ENCODE assay signal across 12 mouse cellular contexts in the genomic region with DNA sequence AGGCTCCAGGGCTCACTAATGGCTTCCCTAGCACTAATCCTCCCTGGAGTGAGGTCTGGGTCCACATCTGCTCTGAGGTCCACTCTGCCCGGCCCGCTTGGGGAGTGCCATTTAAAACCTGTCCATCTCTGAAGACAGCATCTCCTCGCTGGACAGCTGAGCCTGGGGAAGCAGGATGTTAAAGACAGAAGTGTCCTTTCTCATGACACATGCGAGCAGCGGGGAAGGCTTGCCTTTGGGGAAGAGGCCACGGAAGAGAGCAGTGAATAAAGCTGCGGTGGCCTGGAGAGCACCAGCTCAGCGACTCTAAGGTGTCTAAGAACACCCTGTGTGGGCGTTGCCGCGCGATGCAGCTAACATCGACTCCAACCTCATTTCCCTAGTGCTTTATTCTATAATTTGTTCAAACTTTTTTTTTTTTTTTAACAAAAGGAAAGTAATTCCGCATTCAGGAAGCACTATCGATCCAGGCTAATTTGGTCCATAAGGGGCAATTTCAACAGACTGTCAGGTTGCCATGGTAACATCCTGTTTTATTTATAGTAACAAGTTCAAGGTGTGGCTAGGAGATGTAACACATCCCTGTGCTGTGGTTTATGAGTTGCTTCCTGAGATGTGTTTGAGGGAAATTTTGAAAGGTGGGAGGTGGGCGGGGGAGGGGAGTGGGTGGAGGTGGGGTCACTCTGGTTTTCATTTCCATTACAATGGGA.
A peak's percentile ranks its signal among the peaks of the same experiment; 100 is the strongest.
DNase-seq lines count a peak whose midpoint lies in the region; ATAC-seq and TF ChIP-seq lines count a peak whose summit lies in the region.
"Had no signal": no experiment of that assay in that cellular context is flagged by ENCODE, and none has a peak within 500 bp of the region (broad histone marks: within the 10 kb centered on the region; RNA-seq: fewer than 3 reads in every experiment).

No protein-coding gene starts in this region.

- ATAC-seq in stomach, embryonic 15.5 days (ENCODE audit: insufficient read depth, low FRiP score, low read depth) = no peak
- ATAC-seq in stomach, postnatal 0 days (ENCODE audit: low FRiP score, low TSS enrichment) = no peak
- no peak for ATAC-seq in limb, embryonic 15.5 days (ENCODE audit: insufficient number of reproducible peaks, low FRiP score, low TSS enrichment, low read depth)
- ATAC-seq in neural tube, embryonic 15.5 days (ENCODE audit: low FRiP score) = peak; percentile 38; the same call in 1 of the 2 replicates
- ATAC-seq: liver, postnatal 0 days had no signal

- TF ChIP-seq CTCF in stomach, postnatal 0 days (IDR thresholded peaks at IDR 0.05; ENCODE audit: low read depth) = no peak

- H3K4me2 ChIP-seq in stomach, embryonic 15.5 days = peak overlapping the region; percentile 8; the same call in 1 of the 2 replicates
- no peak overlapping the region for H3K4me2 ChIP-seq in stomach, postnatal 0 days (replicated peaks; ENCODE audit: low read depth)
- 0 out of 2 replicates have a peak overlapping the region, but pooled peaks have one; percentile 7 for H3K4me2 ChIP-seq in limb, embryonic 15.5 days
- H3K4me2 ChIP-seq in neural tube, embryonic 15.5 days = peak overlapping the region; percentile 46

- no peaks in the 10 kb centered on the region for H3K27me3 ChIP-seq in stomach, embryonic 15.5 days (replicated peaks)
- H3K27me3 ChIP-seq in stomach, postnatal 0 days (ENCODE audit: control insufficient read depth, insufficient read depth, low read length) = no peaks in the 10 kb centered on the region
- no peaks in the 10 kb centered on the region for H3K27me3 ChIP-seq in limb, embryonic 15.5 days
- H3K27me3 ChIP-seq in neural tube, embryonic 15.5 days (replicated peaks) = no peaks in the 10 kb centered on the region

- H3K4me3 ChIP-seq in stomach, embryonic 15.5 days (replicated peaks) = no peak overlapping the region
- H3K4me3 ChIP-seq in stomach, postnatal 0 days (ENCODE audit: low read depth, low read length) = no peak overlapping the region
- H3K4me3 ChIP-seq in limb, embryonic 15.5 days = no peak overlapping the region
- no peak overlapping the region for H3K4me3 ChIP-seq in neural tube, embryonic 15.5 days (replicated peaks)

- TF ChIP-seq EP300 in stomach, postnatal 0 days (optimal IDR thresholded peaks at IDR 0.05) = no peak

- no peaks in the 10 kb centered on the region for H3K36me3 ChIP-seq in stomach, embryonic 15.5 days
- no peaks in the 10 kb centered on the region for H3K36me3 ChIP-seq in stomach, postnatal 0 days (ENCODE audit: control insufficient read depth, insufficient read depth, low read length)
- no peaks in the 10 kb centered on the region for H3K36me3 ChIP-seq in limb, embryonic 15.5 days
- H3K36me3 ChIP-seq in neural tube, embryonic 15.5 days = no peaks in the 10 kb centered on the region

- H3K27ac ChIP-seq in stomach, embryonic 15.5 days = no peak overlapping the region
- no peak overlapping the region for H3K27ac ChIP-seq in stomach, postnatal 0 days (replicated peaks)
- no peak overlapping the region for H3K27ac ChIP-seq in limb, embryonic 15.5 days
- H3K27ac ChIP-seq in neural tube, embryonic 15.5 days (replicated peaks) = 0 out of 2 replicates have a peak overlapping the region, but pooled peaks have one; percentile 23

- H3K9ac ChIP-seq in stomach, embryonic 15.5 days = no peak overlapping the region
- H3K9ac ChIP-seq in stomach, postnatal 0 days (ENCODE audit: low read length) = no peak overlapping the region
- H3K9ac ChIP-seq in limb, embryonic 15.5 days = no peak overlapping the region
- no peak overlapping the region for H3K9ac ChIP-seq in neural tube, embryonic 15.5 days (replicated peaks)
- H3K9ac ChIP-seq: liver, postnatal 0 days had no signal

- H3K9me3 ChIP-seq in stomach, embryonic 15.5 days = no peaks in the 10 kb centered on the region
- H3K9me3 ChIP-seq in stomach, postnatal 0 days (ENCODE audit: control insufficient read depth, low read length) = no peaks in the 10 kb centered on the region
- H3K9me3 ChIP-seq in limb, embryonic 15.5 days = no peaks in the 10 kb centered on the region
- H3K9me3 ChIP-seq in neural tube, embryonic 15.5 days (replicated peaks) = no peaks in the 10 kb centered on the region

- WGBS in stomach, embryonic 15.5 days = 21% methylated on average over 16 of the region's 16 CpGs
- WGBS in stomach, postnatal 0 days = 29% methylated on average over 16 of the region's 16 CpGs
- WGBS in limb, embryonic 15.5 days = 12% methylated on average over 16 of the region's 16 CpGs
- 10% methylated on average over 16 of the region's 16 CpGs for WGBS in neural tube, embryonic 15.5 days

- no peak for DNase-seq in stomach, postnatal 0 days (ENCODE audit: low spot score)
- peak; percentile 84 for DNase-seq in forelimb bud, embryonic 11.5 days (ENCODE audit: low read depth, low spot score)
- DNase-seq in kidney, adult 8-10 months = no peak
- DNase-seq in kidney, adult 11 months = no peak
- no peak for DNase-seq in lung, adult 18-20 months
- DNase-seq: cerebellum, adult 9-10 months; heart, postnatal 36 days; liver, postnatal 0 days; thymus, postnatal 36 days had no signal

- no peaks in the 10 kb centered on the region for H3K4me1 ChIP-seq in stomach, embryonic 15.5 days
- H3K4me1 ChIP-seq in stomach, postnatal 0 days (replicated peaks; ENCODE audit: control insufficient read depth, insufficient read depth) = no peaks in the 10 kb centered on the region
- peaks cover 16% of the 10 kb centered on the region for H3K4me1 ChIP-seq in limb, embryonic 15.5 days
- H3K4me1 ChIP-seq in neural tube, embryonic 15.5 days = peaks cover 13% of the 10 kb centered on the region
